Mouse (Mus musculus): ENCODE results near the gene Eipr1. TPM values are rescaled to one million over a fixed set of nuclear protein-coding genes. Genes with fewer than 3 reads are reported as not detected.

Gene Eipr1
- polyA plus RNA-seq, 1 experiment = 18.4 TPM

DNA sequence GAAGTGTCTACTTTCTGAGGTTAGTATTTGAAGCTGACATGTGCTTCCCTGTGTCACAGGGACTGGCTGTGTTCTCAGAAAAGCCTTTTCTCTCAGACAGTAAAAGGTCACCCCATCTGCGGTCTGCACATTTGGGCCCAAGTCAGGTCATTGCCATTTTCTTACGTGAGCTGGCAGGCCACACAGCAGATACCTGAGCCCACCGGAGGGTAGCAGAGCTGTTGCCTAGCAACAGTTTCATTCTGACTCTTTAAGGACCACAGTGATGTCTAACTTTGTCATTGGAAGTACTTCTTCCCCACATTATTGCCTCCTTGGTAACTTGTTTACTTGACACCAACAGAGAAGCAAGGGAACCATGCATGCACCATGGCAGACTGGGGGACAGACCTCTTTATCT, 41.0 kb downstream of the Eipr1 start:
- Histone ChIP-seq H3K9ac (ENCODE audit: low read depth, poor library complexity, severe bottlenecking) (no peak overlapping the region), H3K4me1 (ENCODE audit: control insufficient read depth, insufficient read depth, low read length) (no peaks in the 10 kb centered on the region), H3K36me3 (ENCODE audit: control insufficient read depth, insufficient read depth, low read length, poor library complexity, severe bottlenecking) (no peaks in the 10 kb centered on the region), H3K4me3 (ENCODE audit: low read depth, low read length) (no peak overlapping the region), H3K27ac (ENCODE audit: insufficient read depth, low read length) (no peak overlapping the region), H3K9me3 (replicated peaks; ENCODE audit: control insufficient read depth, insufficient read depth, low read length, poor library complexity, severe bottlenecking) (peaks cover 4% of the 10 kb centered on the region), H3K27me3 (ENCODE audit: control insufficient read depth, insufficient read depth, low read length, poor library complexity, severe bottlenecking) (no peaks in the 10 kb centered on the region)
- TF ChIP-seq EP300 (IDR thresholded peaks at IDR 0.05; ENCODE audit: insufficient read depth, low read depth, low read length) (no peak), CTCF (IDR thresholded peaks at IDR 0.05; ENCODE audit: low read depth, low read length) (no peak), POLR2A (IDR thresholded peaks at IDR 0.05; ENCODE audit: insufficient read depth, low read length) (no peak)

DNA sequence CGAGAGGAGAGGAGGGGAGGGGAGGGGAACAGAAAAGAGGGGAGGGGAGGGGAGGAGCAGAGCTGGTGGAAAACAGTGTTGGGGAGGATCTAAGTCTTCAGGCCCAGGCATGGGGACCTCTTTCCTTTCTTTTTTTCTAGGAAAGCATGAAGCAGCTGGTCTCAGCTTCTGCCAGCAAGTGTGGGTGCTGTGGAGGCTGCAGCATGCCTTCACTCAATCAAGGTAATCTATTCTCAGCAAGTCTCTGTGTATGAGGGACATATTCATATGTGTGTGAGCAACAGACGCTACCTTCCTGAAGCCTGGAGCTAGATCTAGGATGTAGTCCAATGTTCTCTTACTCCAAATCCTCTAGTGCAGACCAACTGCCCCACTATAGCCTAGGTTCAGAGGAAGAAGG, 42.1 kb downstream of the Eipr1 start:
- Histone ChIP-seq H3K36me3 (ENCODE audit: control insufficient read depth, insufficient read depth, low read length, poor library complexity, severe bottlenecking) (no peaks in the 10 kb centered on the region), H3K27ac (ENCODE audit: insufficient read depth, low read length) (no peak overlapping the region), H3K9me3 (replicated peaks; ENCODE audit: control insufficient read depth, insufficient read depth, low read length, poor library complexity, severe bottlenecking) (peaks cover 13% of the 10 kb centered on the region), H3K4me3 (ENCODE audit: low read depth, low read length) (no peak overlapping the region), H3K4me1 (ENCODE audit: control insufficient read depth, insufficient read depth, low read length) (no peaks in the 10 kb centered on the region), H3K9ac (ENCODE audit: low read depth, poor library complexity, severe bottlenecking) (no peak overlapping the region), H3K27me3 (ENCODE audit: control insufficient read depth, insufficient read depth, low read length, poor library complexity, severe bottlenecking) (no peaks in the 10 kb centered on the region)
- TF ChIP-seq EP300 (IDR thresholded peaks at IDR 0.05; ENCODE audit: insufficient read depth, low read depth, low read length) = no peak
- TF ChIP-seq POLR2A (IDR thresholded peaks at IDR 0.05; ENCODE audit: insufficient read depth, low read length) = no peak
- TF ChIP-seq CTCF (IDR thresholded peaks at IDR 0.05; ENCODE audit: low read depth, low read length) = no peak

DNA sequence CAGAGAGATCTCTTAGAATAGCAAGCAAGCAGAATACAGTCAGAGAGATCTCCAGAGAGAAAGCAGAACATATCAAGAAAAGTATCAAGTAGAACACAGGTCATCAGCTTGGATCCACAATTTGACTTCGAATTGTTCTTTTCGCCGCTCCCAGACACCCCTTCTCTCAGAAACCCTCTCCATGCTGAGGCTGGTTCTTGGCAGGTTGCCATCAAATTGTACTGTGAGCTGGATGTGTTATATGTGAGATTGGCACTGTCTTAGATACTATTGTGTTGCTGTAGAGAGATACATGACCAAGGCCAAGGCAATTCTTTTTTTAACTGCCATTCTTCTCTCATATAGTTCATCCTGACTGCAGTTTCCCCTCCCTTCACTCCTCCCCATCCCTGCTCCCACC, 43.4 kb downstream of the Eipr1 start:
- Histone ChIP-seq H3K9ac (ENCODE audit: low read depth, poor library complexity, severe bottlenecking) (no peak overlapping the region), H3K4me3 (ENCODE audit: low read depth, low read length) (no peak overlapping the region), H3K36me3 (ENCODE audit: control insufficient read depth, insufficient read depth, low read length, poor library complexity, severe bottlenecking) (no peaks in the 10 kb centered on the region), H3K4me1 (ENCODE audit: control insufficient read depth, insufficient read depth, low read length) (no peaks in the 10 kb centered on the region), H3K9me3 (replicated peaks; ENCODE audit: control insufficient read depth, insufficient read depth, low read length, poor library complexity, severe bottlenecking) (peaks cover 13% of the 10 kb centered on the region), H3K27ac (ENCODE audit: insufficient read depth, low read length) (no peak overlapping the region), H3K27me3 (ENCODE audit: control insufficient read depth, insufficient read depth, low read length, poor library complexity, severe bottlenecking) (no peaks in the 10 kb centered on the region)
- no peak for TF ChIP-seq CTCF (IDR thresholded peaks at IDR 0.05; ENCODE audit: low read depth, low read length)
- no peak for TF ChIP-seq POLR2A (IDR thresholded peaks at IDR 0.05; ENCODE audit: insufficient read depth, low read length)
- TF ChIP-seq EP300 (IDR thresholded peaks at IDR 0.05; ENCODE audit: insufficient read depth, low read depth, low read length) = no peak

DNA sequence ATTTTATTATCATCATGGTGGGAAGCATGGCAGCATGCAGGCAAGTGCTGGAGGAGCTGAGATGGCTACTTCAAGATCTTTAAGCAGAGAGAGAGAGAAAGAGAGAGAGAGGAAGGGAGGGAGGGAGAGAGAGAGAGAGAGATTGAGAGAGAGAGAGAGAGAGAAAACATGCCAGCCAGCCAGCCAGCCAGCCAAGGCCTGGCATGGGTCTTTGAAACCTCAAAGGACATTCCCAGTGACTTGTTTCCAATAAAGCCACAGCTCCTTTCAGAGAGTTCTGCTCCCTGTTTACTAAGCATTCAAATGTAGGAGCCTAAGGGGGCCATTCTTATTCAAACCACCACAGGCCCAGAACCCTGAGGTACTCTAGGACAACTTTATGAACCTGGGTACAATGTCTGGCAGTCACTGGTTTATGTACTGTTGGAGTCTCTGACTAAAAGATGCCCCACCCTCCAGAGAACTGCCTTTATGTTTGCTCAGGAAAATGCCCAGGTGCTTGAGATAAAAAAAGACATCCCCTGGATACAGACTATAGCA, 45.3 kb downstream of the Eipr1 start:
- peaks cover 13% of the 10 kb centered on the region for H3K9me3 ChIP-seq (replicated peaks; ENCODE audit: control insufficient read depth, insufficient read depth, low read length, poor library complexity, severe bottlenecking)
- H3K27ac ChIP-seq (ENCODE audit: insufficient read depth, low read length) = peak overlapping the region; percentile 71; the same call in 1 of the 2 replicates
- H3K27me3 ChIP-seq (ENCODE audit: control insufficient read depth, insufficient read depth, low read length, poor library complexity, severe bottlenecking) = no peaks in the 10 kb centered on the region
- H3K4me1 ChIP-seq (ENCODE audit: control insufficient read depth, insufficient read depth, low read length) = no peaks in the 10 kb centered on the region
- no peaks in the 10 kb centered on the region for H3K36me3 ChIP-seq (ENCODE audit: control insufficient read depth, insufficient read depth, low read length, poor library complexity, severe bottlenecking)
- TF ChIP-seq EP300 (IDR thresholded peaks at IDR 0.05; ENCODE audit: insufficient read depth, low read depth, low read length) (no peak), CTCF (IDR thresholded peaks at IDR 0.05; ENCODE audit: low read depth, low read length) (no peak), POLR2A (IDR thresholded peaks at IDR 0.05; ENCODE audit: insufficient read depth, low read length) (no peak)
- H3K4me3 ChIP-seq (ENCODE audit: low read depth, low read length) = no peak overlapping the region
- H3K9ac ChIP-seq (ENCODE audit: low read depth, poor library complexity, severe bottlenecking) = no peak overlapping the region

DNA sequence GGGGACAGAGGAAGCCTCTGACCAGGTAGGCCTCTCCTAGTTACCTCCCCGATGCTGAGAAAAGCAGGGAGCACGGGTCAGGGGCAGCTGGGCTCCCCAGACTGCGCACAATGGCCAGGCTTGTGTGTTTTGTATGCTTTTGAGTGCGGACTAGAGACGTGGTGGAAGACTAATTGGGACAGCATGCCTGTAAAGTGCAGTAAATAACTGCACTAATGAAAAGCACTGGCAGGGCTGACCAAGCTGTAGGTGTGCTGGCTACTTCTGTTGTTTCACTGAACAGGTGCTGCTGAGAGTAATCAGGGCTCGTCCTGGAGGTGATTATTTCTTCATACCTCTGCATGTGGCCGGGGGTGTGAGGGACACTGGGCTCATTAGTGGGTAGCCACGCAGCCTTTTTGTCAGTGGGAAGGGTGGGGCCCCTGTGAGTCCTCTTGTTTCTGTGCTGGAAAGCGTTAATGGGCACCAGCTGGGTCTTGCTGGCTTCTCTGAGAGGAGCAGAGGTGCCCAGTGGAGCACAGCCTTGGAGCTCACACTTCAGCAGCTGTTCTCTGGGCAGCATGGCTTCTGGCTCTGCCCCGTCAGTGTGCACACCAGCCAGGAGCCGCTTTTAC, 48.3 kb downstream of the Eipr1 start:
- TF ChIP-seq EP300 (IDR thresholded peaks at IDR 0.05; ENCODE audit: insufficient read depth, low read depth, low read length) (no peak), POLR2A (IDR thresholded peaks at IDR 0.05; ENCODE audit: insufficient read depth, low read length) (no peak), CTCF (IDR thresholded peaks at IDR 0.05; ENCODE audit: low read depth, low read length) (no peak)
- no peak overlapping the region for H3K4me3 ChIP-seq (ENCODE audit: low read depth, low read length)
- H3K4me1 ChIP-seq (ENCODE audit: control insufficient read depth, insufficient read depth, low read length) = peaks cover 3% of the 10 kb centered on the region
- H3K36me3 ChIP-seq (ENCODE audit: control insufficient read depth, insufficient read depth, low read length, poor library complexity, severe bottlenecking) = no peaks in the 10 kb centered on the region
- peaks cover 13% of the 10 kb centered on the region for H3K9me3 ChIP-seq (replicated peaks; ENCODE audit: control insufficient read depth, insufficient read depth, low read length, poor library complexity, severe bottlenecking)
- H3K27ac ChIP-seq (ENCODE audit: insufficient read depth, low read length) = no peak overlapping the region
- no peak overlapping the region for H3K9ac ChIP-seq (ENCODE audit: low read depth, poor library complexity, severe bottlenecking)
- H3K27me3 ChIP-seq (ENCODE audit: control insufficient read depth, insufficient read depth, low read length, poor library complexity, severe bottlenecking) = no peaks in the 10 kb centered on the region

GRCm38 (mm10) chr12:28800423-28800822, 48.8 kb downstream of the Eipr1 start:
- no peak for TF ChIP-seq POLR2A (IDR thresholded peaks at IDR 0.05; ENCODE audit: insufficient read depth, low read length)
- no peak for TF ChIP-seq EP300 (IDR thresholded peaks at IDR 0.05; ENCODE audit: insufficient read depth, low read depth, low read length)
- no peak overlapping the region for H3K4me3 ChIP-seq (ENCODE audit: low read depth, low read length)

More at GRCm38 (mm10) chr12:28800423-28800822, 48.8 kb downstream of the Eipr1 start:
- peaks cover 13% of the 10 kb centered on the region for H3K9me3 ChIP-seq (replicated peaks; ENCODE audit: control insufficient read depth, insufficient read depth, low read length, poor library complexity, severe bottlenecking)
- H3K4me1 ChIP-seq (ENCODE audit: control insufficient read depth, insufficient read depth, low read length) = peaks cover 3% of the 10 kb centered on the region
- no peak overlapping the region for H3K27ac ChIP-seq (ENCODE audit: insufficient read depth, low read length)
- H3K36me3 ChIP-seq (ENCODE audit: control insufficient read depth, insufficient read depth, low read length, poor library complexity, severe bottlenecking) = no peaks in the 10 kb centered on the region
- H3K27me3 ChIP-seq (ENCODE audit: control insufficient read depth, insufficient read depth, low read length, poor library complexity, severe bottlenecking) = no peaks in the 10 kb centered on the region
- H3K9ac ChIP-seq (ENCODE audit: low read depth, poor library complexity, severe bottlenecking) = no peak overlapping the region

Data from ES-Bruce4 (cell line).